Mouse (Mus musculus): ENCODE measurements around the gene 9530077C05Rik.
"Not testable (repeated sequence)": the region's sequence is repeated elsewhere in the genome, so short reads cannot be mapped to it uniquely, and the experiment has no call there.

The 9530077C05Rik gene

DNA sequence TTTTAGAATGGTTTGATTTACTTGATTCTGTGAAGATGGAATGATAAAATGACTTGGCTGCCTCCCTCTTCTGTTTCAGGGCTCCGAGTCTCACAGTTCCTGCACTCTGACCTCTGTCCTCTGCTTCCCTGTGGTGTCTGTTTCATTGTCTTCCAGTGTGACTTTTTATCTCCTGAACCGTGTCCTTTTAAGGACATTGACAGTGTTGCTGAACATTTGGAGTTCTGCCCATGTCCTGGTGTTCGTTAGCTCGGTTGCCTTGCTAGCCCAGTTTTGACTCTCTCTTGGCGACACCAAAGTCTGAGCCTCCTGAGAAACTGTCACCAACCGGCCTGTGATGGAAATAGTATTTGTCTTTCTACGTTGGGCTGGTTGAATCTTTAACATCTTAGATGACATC, 9.2 kb downstream of the 9530077C05Rik start:
- DNase-seq = no peak

DNA sequence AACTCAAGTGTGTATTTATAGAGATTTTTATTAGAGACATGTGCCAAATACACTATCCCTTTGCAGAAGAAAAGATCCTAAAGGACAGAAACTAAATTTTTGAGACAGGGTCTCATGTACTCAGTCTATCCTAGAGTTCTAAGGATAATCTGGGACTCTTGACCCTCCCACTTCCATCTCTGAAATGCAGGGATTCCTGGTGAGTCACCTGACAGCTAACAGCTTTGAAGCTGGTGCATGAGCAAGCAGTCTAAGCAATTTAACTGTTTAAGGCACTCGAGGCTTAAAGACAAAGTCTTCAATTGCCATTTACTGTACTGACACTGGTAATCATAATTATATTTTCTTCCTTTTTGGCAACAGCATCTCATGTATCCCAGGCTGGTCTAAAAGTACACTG, 11.2 kb downstream of the 9530077C05Rik start:
- DNase-seq = no peak

DNA sequence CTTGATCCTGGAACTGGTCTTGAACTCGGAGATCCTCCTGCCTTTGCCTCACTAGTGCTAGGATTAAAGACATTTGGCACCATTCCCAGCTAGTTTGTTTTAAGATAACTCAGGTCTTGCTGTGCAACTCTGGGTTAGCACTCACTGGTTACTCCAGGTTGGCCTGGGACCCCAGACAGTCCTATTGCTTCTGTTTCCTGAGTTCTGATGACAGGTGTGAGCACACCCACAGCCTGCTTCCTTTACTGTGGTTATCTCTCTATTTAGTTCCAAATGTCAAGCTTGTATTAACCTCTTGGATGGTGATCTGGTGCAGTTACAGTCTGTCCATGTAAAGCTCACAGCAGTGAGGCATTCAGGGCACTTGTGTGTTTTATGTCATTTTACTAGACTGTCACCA, 12.2 kb downstream of the 9530077C05Rik start:
- no peak for DNase-seq

DNA sequence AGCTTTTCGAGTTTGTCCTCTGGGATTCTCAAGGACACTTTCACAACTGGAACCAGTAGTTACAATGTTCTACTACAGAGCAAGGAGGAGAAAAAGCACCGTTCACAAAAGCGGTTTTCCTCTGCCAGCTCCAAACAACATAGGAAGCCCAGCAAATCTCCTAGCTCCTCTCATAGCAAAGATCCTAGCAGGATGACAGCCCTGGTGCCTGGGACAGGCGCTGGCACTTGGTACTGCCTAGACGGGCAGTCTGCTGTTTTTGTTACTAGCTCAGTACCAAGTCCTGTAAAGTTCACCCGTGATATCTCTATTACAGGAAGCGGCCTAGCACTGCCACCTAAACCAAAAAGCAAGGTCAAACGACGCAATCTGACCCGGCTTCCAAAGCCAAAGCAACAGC, 12.9 kb downstream of the 9530077C05Rik start:
- no peak for DNase-seq

DNA sequence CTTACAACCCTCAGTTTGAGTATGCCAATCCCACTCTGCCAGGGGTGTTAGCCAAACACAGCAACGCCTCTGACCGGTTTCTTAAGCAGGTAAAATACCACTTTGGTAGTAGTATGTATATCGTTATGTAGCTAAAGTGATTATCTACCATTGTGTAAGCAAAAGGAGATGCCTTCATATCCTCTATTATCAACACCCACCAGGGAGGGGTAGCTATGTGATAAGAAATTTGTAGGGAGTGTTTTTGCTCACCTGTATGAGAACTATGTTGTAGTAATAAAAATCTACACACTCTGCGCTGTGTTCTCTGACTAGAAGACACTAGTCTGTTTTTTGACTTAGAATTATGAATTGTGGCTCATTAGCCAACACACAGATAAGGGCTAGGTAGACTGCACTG, 13.4 kb downstream of the 9530077C05Rik start:
- DNase-seq = no peak

DNA sequence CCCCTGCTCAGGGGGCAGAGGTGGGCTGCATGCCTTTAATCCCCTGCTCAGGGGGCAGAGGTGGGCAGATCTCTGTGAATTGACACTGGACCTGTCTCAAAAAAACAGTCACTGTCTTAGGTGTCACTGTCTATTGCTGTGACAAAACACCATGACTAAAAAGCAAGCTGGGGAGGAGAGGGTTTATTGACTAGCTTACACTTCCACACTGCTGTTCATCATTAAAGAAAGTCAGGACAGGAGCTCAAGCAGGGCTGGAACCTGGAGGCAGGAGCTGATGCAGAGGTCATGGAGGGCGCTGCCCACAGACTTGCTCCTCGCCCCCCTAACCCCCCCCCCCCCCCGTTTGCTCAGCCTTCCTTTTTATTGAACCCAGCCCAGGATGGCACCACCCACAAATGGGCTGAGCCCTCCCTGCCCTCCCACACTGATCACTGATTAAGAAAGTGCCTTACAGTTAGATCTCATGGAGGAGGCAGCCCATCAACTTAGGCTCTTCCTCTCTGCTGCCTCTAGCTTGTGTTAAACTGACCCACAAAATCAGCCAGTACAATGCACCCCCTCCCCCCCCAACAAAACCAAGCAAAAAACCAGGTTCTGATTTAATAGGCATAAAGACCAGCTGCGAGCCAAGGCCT, 16.8 kb downstream of the 9530077C05Rik start:
- DNase-seq = no peak

DNA sequence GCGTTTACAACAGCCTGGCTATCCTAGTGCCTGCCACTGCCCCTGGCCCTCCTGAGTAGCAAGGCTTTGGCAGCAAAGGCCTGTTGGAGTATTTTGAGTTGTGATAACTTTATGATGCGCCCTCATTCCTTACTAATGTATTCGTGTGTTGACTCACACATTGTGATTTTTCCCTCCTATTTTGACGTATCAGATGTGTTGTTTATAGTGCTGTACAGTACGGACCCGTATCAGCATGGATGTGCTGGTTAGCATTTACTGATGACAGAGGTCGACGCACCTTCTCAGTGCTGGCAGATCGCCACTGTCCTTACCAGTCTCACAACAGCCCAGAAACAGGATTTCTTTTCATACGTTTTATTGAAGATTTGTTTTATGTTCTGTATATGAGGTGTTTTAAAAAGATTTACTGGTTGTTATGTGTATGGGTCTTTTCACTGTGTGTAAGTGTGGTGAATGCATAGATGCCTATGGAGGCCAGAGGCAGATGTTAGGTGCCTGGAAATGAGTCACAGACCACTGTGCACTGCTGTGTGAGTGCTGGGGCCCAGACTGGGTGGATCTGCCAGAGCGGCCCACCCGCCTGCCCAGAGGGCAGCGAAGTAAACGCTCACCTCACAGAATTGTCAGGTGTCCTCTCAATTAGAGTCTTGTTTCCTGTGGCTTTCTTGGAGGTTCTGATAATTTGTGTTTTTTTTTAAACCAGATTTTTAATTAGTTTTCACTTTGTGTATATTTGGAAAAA, 17.5 kb downstream of the 9530077C05Rik start:
- DNase-seq = no peak

DNA sequence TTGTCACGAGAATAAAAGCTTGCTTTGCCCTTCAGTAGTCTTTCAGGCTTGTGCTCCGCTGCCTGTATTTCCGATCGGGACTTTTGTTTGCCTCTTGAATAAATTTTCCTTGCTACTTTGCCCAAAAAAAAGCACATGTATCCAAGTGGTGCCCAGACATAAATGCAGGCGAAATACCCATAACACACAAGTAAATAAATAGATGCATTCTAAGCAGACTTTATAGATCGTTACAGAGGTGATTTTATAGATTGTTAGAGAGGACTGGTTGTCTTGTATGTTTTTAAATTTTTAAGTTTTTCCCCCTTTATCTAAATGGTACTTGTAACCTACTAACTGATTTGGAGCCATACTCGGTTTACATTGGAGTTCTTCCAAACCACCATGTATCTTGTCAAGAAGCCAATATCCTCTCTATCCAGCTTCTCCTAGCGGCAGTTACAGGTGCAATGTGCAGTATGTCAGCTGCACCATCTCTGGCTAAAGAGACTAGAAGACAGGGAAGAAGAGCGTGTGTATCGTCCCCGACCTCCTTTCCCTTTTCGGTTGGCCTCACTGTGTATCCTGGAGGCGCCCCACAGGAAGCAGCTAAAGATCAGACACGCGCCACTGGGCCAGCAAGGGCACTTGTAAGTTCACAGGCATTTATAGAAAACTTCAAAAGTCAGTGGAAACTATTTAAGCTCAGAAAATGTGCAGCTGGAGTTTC, 18.4 kb downstream of the 9530077C05Rik start:
- DNase-seq = no peak

DNA sequence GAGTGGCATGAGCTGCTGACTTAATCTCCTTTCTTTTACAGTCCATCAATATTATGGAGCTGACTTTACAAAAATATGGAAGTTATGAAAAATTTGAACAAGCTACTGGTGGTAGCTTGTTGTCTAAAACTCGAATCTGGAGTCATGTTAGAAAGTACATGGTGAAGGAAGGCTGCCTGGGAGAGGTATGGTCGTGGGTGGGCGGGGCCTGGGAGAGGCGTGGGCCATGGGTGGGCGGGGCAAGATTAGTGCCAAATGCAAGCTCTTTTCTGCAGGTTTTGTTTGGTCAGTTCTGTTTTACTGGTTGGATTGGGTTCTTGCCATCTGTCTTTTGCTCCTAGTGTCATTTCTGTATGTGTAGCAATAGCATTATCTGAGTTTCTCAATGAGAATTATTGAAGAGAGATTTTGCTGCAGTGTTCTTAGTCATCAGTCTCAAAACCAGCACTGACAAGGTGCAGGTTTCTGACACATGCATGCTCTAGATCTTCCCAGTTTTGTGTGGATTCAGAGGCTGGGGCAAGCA, 19.1 kb downstream of the 9530077C05Rik start:
- DNase-seq = no peak

DNA sequence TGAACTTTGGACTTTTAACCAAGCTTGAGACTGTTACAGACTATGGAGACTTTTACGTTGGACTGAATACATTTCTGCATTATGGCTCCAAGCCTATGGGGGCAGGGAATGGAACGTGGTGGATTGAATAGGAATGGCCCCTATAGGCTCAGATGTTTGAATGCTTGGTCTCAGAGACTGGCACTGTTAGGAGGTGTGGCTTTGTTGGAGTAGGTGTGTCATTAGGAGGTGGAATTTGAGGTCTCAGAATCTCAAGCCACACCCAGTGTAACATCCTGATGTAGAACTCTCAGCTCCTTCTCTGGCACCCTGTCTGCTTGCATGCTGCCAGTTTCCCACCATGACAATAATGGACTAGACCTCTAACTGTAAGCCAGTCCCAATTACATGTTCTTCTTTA, 21.9 kb downstream of the 9530077C05Rik start:
- DNase-seq = no peak

DNA sequence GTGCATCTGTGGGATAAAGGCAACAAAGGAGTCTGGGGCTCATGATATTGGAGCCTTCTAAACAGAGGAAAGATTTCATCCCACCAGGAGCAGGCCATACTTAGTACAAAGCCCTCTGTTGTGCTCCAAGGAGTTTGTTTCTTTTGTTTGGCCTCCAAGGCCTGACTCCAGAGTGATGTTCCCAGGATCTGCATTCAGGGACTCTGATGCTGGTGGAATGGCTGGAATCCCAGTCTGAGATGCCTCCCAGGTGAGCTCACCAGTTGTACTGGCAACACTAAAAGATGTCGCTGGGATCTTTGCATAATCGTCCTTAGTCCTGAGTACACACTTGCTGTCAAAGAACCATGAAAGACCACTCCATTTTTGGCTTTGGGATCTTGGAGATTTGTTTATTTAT, 22.8 kb downstream of the 9530077C05Rik start:
- DNase-seq = no peak

DNA sequence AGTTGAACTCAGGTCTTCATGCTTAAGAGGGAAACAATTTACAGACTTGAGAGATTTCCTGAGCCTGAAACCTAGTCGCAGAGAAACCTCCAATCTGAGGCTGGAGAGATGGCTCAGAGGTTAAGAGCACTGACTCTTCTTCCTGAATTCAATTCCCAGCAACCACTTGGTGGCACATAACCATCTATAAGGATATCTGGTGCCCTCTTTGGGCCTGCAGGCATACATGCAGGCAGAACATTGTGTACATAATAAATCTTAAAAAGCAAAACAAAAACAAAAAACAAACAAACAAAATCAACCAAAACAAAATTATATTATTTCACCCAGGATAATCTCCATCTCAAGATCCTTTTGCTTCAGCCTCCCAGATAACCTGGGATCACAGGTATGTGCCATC, 27.5 kb downstream of the 9530077C05Rik start:
- no peak for DNase-seq

DNA sequence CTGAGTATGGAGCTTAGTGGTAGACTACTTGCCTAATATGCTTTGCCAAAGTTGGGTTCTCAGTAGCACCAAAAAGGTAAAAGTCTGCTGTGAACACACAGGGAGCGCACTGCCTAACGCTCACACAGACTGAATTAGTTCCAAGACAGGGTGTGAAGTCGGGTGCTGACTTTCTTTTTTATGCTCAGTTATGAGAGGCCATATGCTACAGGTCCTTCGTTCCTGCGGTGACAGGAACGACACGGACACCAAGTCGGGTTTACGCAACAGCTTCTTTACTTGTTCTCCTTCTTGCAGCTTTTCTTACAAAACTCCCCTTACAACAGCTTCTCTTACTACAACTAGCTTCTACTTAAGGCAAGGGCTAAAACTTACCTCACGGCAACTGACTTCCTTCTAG, 31.8 kb downstream of the 9530077C05Rik start:
- no peak for DNase-seq

DNA sequence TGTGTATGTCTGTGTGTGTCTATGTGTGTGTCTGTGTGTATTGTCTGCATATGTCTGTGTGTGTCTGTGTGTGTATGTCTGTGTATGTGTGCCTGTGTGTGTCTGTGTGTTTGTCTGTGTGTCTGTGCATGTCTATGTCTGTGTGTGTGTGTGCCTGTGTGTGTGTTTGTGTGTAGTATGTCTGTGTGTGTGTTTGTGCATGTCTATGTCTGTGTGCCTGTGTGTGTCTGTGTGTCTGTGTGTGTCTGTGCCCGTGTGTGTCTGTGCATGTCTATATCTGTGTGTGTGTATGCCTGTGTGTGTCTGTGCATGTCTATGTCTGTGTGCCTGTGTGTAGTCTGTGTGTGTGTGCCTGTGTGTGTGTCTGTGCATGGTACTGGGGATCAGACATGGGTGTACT, 33.8 kb downstream of the 9530077C05Rik start:
- no peak for DNase-seq

DNA sequence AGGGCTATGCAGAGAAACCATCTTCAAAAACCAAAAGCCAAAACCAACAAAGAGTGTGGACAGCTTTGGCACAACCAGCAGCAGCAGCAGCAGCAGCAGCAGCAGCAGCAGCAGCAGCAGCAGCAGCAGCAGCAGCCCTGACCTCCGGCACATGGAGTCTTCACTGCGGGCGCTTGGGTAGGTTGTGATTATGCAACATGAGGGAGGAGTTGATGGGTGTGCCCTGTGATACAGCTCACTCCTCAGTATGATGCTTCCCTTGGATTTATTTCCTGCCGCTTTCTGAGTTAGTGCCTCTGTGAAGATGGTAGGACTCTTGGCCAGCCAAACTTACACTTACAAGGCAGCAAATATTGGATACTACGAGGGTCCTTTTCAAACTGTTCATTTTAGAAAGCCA, 35.9 kb downstream of the 9530077C05Rik start:
- DNase-seq = no peak

DNA sequence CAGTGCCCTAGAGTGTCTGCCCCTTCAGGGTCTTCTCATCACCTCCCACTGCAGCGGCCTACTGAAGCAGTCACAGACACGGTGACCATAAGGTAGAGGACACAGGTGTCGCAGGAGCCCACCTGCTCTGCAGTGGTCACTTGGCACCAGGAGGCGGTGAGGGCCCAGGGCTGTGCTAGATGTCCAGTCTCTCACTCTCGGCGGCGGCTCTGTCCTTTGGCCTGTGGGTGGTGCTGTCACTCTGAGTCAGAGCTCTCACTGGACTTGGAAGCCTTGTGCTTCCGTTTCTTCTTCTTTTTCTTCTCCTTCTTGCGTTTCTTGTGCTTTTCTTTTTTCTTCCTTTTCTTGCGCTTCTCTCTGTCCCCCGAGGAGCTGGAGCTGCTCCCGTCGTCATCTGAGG, 37.1 kb downstream of the 9530077C05Rik start:
- DNase-seq = no peak

DNA sequence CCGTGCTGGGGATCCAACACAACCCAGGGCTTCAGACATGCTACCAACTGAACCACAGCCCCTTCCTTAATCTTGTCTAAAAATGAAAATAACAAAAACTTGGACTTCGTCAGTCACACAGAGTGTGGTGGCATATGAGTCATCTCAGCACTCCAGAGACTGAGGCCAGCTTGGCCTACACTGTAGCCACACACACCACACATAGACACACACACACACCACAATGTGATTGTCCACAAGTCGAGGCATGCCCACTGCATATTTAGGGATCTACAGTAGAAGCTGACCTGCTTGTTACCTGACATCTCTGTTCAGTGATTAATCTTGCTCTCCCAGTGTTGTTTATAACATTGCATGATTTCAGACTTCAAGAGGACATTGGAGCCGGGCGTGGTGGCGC, 37.9 kb downstream of the 9530077C05Rik start:
- DNase-seq = no peak

DNA sequence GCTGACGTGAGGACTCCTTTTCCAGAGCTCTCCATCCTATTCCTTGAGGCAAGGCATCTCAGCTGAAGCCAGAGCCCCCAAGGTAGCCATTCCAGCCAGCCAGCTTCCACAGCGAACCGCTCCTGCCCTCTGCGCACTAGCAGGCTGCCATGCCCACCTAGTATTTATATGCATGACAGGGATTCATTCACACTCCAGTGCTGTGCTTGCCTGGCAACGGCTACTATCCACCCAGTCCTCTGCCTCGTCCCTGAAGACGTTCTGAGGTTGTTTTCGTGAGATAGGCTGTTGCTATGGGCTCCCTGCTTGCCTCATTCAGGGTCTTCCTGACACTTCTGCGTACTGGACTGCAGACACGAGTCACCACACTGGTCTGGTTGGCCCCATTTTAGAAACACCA, 41.4 kb downstream of the 9530077C05Rik start:
- no peak for DNase-seq

DNA sequence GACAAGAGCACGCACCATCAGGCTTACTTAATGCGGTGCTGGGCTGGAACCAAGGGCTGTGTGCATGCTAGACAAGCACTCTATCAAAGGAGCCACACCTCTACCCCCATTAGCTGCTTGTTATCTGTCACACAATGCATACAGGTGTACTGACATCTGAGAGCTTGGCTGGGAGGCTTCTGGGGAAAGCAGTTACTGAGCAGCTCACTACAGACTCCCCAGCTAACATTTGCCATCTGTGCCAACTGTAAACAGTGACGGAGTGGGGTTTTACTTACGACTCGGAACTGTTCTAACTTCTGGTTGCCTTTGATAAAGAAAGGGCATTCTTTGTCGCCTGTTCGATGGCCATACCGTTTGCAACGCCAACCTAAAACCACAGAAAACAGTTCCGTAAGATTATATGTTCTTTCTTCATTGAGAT, 42.2 kb downstream of the 9530077C05Rik start:
- no peak for DNase-seq

DNA sequence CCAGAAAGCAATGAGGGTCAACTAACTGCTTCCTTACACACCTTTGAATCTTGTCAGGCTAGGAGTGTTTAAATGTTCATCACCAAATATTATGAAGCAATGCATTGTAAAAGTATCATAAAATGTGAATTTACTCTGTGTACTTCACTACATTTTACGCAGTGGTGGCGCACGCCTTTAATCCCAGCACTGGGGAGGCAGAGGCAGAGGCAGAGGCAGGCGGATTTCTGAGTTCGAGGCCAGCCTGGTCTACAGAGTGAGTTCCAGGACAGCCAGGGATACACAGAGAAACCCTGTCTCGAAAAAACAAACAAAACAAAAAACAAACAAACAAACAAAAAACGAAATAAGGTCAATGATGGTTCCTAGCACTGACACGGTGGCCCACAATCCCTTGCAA, 42.7 kb downstream of the 9530077C05Rik start, which contains the start of gene Gm17545:
Gm17545 (plus strand) TSS at position 301 of the 400 bp plus-strand sequence.
- DNase-seq = not testable (repeated sequence)

DNA sequence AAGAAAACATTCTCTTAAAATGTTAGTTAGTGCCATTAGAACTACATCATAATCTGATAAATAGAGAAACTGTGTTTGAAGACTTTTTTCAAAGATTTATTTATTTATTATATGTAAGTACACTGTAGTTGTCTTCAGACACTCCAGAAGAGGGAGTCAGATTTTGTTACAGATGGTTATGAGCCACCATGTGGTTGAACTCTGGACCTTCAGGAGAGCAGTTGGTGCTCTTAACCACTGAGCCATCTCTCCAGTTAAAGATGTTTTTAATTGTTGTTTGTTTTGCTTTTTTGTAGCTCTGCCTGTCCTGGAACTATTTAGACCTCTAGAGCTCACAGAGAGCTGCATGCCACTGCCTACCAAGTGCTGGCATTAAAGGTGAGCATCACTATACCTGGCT, 43.7 kb downstream of the 9530077C05Rik start:
- DNase-seq = no peak

DNA sequence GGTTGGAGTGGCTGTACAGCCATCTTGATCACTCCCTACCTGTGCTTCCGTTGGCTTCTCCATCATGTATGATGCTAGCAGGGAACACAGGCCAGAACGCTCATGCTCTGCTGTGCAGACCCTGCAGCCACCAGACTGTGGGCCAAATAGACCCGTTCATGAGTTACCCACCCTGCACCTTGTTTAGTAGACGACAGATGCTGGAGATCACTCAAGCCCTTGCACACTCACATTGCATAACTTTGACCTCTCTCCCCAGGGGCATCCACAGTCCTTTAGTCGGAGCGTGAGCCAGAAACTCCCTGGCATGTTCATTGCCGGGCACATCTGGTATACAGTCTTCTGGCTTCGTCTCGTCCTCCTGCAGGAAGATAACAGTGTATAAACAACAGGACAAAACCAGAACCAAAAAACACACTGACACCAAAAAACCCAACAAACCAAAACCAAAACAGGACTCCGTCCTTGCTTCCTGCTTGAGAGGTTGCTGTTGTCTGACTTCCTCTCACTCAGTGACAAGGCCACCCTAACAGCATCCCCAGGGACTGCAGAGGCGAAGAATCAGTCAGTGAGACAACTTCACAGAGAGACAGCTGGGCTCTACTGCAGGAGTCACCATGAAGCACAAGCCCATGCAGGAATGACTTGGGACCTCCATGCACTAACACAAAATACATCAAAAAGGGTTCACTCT, 46.0 kb downstream of the 9530077C05Rik start:
- DNase-seq = no peak

DNA sequence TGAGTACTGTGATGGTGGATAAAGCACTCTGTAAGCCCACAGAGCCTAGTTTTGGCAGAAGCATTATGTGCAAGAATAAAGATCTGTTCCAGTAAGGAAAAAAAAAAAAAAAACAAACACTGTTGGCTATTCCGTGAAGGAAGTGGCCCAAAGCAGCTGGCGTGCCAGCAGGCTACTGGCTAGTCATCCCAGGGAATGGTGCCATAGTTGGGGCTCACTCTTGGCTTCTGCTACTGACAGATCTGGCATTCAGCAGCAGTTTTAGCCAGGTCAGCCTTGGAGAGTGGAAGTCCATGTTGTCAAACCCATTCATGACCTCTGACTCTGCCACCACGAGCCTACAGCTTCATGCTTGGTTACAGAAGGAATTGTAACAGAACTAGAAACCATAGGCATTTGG, 50.6 kb downstream of the 9530077C05Rik start:
- DNase-seq = no peak

Measured in right cerebral cortex, postnatal 4 days (tissue).